Mouse (Mus musculus) G1E (cell line): ENCODE results near the gene Fut1.

Experiments
- CTCF ChIP-seq: IDR thresholded peaks from 2 replicates; pipeline ENCODE4 v1.5.1; 2012; ENCODE audit warnings: low read depth, low read length, inconsistent platforms, mixed read lengths
- POLR2AphosphoS5 ChIP-seq: IDR thresholded peaks from 2 replicates; pipeline ENCODE4 v1.6.1; 2012; ENCODE audit warnings: low read depth, low read length, inconsistent platforms; ENCODE audit not compliant: insufficient replicate concordance

DNA sequence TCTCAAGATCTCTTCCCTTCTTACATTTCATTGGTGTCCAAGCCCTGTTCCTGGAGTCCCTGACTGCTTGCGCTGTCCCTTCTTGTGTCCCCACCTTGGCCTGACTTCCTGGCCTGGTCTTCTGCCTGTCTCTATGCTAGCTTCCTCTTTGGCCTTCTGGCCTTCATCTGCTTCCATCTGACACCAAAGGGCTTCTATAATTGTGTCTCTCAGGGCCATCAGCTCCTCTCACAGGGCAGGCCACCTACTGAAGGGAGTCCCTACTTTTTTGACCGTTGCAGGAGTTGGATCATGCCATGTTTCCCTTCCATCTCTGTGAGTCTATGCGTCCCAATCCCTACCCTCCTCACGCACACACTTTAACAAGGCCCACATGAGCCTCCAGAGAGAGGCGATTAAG is 27.2 kb upstream of the Fut1 start:
- no peak for TF ChIP-seq POLR2AphosphoS5
- TF ChIP-seq CTCF: no peak
